Mouse (Mus musculus): ENCODE data around the gene Efcab10.
A peak's percentile ranks its signal among the peaks of the same experiment; 100 is the strongest.

Efcab10 gene

GRCm38 (mm10) chr12:33429387-33430160 is 34.9 kb downstream of the Efcab10 start, which contains the start of gene Twistnb:
Gene Twistnb, plus strand, starts transcription at chr12:33429635.
- peak; percentile 98 for DNase-seq

GRCm38 (mm10) chr12:33433812-33434211 is 39.2 kb downstream of the Efcab10 start:
- DNase-seq, result no peak

GRCm38 (mm10) chr12:33434758-33435157 is 40.1 kb downstream of the Efcab10 start:
- DNase-seq, result no peak

Measured in lung, postnatal 10 days (tissue).